Mouse (Mus musculus): Measurements from ENCODE around the gene Dner.

DNA sequence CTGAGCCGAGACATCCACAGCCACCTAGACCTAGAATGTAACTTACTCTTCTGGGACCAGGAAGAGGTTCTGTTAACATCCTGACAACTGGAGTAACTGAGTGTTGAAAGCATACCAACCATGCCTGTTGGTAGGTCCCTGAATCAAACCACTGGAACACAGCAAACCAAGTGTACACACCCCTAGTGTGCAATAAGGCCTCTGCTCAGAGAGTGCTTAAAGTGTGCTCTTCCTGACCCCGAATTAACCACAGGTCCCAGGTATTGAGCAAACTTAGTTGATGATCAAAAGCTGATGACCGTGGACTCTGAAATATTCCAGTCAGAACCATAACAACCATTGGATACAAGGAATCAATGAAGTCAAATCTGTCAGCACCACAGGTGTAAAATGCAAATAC is 26.4 kb upstream of the Dner start:
- TF ChIP-seq HCFC1 (IDR thresholded peaks at IDR 0.05; ENCODE audit: borderline replicate concordance, insufficient read depth, low read length) (no peak), MAFK (IDR thresholded peaks at IDR 0.05; ENCODE audit: insufficient read depth, low read depth, low read length) (no peak), ZNF384 (IDR thresholded peaks at IDR 0.05; ENCODE audit: low read depth, low read length) (no peak), ZC3H11A (IDR thresholded peaks at IDR 0.05; ENCODE audit: borderline replicate concordance, low read depth, low read length) (no peak)

Data from ES-E14 (cell line).